Mouse (Mus musculus): ENCODE data around the gene Misp.

Misp gene

DNA sequence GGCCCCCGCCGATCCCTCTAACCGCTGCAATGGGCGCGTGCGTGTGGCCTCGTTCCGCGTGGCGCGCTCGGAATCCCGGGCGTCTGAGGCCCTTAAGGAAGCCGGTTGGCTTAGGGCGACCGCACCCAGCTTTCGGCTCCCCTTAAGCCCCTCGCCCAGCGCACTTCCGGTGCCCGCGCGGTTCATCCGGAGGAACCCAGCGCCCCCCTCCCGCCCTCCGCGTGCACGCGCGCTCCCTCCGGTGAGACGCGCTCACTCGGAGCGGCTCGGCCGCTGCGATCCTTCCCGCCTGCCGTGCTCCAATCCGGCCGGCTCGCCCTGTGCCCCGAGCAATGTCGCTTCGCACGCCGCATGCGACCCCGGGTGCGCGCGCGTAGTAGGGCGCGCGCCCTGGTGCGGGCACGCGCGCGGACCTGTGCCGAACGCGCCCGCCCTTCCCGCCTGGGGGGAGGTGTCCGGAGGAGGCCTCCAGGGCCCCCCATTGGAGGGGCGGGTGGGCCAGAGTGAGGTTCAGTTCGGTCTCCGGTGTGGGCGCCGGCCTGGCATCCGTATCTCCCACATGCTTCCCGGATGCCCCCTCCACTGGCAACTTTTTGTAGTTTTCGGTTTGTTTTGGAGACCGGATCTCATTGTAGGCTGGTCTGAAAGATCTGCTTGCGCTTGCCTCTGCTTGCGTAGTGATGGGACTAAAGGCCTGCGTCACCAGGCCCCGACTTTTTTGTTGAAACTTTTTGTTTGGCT is 34.2 kb downstream of the Misp start:
- DNase-seq (ENCODE audit: low read depth, low spot score) = peak; percentile 57

DNA sequence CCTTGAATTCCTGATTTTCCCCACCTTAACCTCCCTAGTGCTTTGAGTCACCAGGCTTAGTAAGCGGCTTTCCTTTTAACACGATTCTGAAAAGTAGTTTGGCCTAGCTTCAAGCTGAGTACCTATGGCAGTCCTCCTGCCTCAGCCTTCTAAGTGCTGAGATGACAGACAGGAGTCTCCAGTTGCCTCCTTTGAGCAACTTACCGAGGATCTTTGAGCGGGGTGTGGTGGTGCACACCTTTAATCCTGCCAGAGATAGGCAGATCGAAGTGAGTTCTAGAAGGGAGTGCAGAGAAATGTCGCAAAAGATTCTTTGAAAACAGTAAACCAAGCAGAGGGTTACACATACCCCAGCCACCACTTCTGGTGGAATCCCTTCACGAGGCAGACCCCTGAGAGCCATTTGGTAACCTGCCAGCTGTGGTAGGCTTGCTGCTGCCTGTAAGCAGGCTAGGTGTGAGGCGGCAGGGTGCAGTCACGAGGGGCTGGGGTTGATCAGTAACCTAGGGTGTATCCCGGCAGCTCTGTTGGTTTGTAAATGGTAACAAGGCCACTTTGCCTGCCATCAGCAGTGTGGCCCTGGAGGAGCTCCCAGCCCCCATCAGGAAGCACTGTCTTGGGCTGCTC is 34.9 kb downstream of the Misp start:
- DNase-seq (ENCODE audit: low read depth, low spot score) = no peak

DNA sequence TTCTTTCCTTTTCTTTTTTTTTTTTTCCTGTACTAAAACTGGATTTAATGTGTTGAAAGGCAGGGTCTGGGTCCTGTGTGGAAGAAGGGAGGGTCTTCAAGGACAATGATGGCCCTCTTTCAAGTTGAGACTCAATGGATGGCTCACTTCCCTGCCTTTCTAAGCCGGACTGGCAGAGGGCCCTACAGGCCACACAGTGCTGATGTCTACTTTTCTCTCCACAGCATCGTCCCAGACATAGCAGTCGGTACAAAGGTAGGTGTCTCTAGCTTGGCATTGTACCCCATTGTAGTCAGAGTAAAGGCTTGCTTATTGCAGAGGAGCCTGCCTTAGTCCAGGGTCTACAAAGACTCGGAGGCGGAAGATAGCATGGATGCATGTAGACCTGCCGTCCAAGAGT is 35.5 kb downstream of the Misp start:
- DNase-seq (ENCODE audit: low read depth, low spot score) = no peak

DNA sequence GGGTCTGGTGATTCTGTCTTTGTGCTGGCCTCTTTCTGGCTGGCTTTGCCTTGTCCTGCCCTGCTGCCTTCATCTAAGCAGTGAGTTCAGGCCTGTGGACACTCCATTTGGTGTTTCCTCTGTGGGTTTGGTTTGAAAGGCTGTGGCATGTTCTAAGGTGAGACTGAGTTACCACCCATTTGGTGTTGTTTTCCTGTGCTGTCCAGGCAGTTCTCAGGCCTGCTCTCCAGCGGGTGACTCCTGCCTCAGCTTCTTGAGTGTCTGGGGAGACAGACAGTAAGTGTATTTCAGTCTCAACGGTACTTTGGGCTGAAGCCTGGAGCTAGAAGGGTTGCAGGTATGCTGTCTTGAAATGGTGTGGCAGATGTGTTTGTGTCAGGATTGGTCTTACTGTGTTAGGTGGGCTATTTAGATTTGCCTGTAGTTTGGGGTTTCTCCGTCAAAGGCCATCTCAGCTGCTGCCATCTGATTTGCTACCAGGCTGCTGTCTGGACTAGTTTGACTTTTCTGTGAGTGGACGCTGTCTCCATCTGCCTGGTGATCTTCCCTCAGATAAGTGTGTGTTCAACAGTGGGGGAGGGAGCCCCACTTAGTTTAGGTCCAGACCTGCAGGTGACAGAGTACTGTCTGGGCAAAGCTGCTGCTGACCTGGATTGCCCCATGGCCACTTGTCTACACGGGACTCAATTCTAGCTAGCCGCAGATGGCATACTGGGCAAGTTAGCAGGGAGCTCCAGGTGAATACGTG is 36.1 kb downstream of the Misp start:
- DNase-seq (ENCODE audit: low read depth, low spot score) = no peak

DNA sequence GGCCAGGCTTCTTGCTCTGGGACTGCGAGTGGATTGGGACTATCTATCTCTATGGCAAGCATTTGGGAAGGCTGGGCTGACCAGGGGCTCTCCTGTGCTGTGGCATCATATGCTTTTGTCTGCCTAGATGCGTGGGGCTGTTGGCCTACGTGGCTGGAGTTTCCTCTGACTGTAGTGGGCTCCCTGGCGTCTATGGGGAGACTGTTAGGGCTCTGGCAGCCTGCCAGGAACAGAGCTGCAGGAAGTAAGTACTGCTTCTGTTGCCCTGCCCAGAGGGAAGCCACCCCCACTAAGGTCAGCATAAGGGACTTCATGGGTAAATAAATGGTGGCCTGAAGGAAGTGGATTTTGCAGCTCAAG is 36.6 kb downstream of the Misp start:
- DNase-seq (ENCODE audit: low read depth, low spot score) = no peak

DNA sequence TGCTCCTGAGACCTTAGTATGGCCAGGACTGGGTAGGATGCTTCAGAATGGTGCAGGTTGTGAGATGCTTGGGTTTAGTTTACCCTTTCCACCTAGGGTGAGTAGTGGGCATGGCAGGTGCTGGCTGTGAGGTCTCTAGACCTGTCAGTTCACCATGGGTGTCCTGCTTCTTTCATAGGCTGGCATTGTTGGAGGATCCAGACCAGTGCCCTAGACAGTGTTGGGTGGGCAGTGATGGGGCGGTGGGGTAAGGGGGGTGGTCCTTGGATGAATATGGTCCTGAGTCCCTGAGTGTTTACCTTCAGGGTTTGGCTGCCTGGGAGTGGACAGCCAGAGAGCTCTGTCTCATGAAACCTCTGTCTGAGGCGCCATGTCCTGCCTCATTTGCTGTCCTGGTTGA is 37.1 kb downstream of the Misp start:
- DNase-seq (ENCODE audit: low read depth, low spot score) = no peak

DNA sequence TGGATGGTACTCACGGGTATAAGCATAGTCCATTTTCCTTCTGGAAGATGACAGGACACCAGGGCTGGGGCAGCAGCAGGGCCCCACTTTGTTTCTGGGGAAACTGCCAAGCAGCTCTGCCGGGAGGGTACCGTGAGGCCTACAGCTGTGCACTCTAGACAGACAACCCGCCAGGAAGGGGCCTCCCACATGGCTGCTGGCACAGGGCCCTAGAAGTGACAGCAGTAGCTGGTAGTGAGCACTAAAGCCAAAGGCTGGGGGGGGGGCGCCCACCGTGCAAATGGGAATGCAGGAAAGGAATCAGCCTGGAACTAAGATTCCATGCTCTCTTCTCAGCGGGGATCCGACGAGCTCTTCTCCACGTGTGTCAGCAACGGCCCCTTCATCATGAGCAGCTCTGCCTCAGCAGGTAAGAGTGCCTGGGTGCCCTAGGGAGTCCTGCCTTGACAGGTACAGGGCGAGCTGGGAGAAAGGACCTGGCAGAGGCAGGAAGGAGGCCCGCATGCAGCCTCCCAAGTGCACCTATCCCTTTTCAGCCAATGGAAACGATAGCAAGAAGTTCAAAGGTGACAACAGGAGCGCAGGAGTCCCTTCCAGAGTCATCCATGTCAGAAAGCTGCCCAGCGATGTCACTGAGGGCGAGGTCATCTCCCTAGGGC is 37.8 kb downstream of the Misp start:
- DNase-seq (ENCODE audit: low read depth, low spot score) = no peak

DNA sequence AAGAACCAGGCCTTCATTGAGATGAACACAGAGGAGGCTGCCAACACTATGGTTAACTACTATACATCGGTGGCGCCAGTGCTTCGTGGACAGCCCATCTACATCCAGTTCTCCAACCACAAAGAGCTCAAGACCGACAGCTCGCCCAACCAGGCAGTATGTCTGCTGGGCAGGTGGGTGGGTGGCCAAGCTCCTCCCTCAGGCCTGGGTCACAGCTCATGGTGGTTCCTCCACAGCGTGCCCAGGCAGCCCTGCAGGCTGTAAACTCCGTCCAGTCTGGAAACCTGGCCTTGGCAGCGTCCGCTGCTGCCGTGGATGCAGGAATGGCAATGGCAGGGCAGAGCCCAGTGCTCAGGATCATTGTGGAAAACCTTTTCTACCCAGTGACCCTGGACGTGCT is 38.3 kb downstream of the Misp start:
- no peak for DNase-seq (ENCODE audit: low read depth, low spot score)

DNA sequence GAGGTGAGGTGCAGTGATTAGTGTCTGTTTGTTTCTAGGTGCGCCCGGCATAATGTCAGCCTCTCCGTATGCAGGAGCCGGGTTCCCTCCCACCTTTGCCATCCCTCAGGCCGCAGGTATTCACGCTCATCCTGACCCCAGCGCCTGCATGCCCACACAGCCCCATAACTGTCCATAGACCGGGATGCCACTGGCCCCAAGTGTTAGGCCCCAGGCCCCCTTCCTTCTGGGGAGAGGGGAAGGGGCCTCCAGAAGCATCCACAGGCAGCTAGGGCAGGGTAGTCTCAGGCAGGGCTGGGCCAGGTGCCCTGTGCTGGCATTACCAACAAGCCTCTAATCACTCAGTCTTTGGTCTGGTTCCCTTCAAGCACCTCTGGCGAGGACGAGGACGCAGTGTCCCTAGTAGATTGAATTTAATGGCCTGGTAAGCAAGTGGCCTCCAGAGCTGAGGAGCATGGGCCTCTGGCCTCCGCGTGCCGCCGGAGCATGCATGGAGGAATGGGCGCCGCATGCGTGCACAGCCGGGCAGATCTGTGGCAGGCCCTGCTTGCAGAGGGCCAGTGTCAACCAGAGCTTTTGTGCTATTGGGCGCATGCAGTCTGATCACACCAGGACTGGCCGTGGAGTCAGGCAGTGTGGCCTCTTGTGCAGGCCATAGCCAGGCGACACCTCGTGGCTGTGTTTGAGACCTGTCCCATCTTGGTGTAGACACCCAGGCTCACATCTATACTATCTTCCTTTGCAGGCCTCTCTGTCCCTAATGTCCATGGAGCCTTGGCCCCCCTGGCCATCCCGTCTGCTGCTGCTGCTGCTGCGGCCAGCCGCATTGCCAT is 39.5 kb downstream of the Misp start:
- DNase-seq (ENCODE audit: low read depth, low spot score) = no peak

DNA sequence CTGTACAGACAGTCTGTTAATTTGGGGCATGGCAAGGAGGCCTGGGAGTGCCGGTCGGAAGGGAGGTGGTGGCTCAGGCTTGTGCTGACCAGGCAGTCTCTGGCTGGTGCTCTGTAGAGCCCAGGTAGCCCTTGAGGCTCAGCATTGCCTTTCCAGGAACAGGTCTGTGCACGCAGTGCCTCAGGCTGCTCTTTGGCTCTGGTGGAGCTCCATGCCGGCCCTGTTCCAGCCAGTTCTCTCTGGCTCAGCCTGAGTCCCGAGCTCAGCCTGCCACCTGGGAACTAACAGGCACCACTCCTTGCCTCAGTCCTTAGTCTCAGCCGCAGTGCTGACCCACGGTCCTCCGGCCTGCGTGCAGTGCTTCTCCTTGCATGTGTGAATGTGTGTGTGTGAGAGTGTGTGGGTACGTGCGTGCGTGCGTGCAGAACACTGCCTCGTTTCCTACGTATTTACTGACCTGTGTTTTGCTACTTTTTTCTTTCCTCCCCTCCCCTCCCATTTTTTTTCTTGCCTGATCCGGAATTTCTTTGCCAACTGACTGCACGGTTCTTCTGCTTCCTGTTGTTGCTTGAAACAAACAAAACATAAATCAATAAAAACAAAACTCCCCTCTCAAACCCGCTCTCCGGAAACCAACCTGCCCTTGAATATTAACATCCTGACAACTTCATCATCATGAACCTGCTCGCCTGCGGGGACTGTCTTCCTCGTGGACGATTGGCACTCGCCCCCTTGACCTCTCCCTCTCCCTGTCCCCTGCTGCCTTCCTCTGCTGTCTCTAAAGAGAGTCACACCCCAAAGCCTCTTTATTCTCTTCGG is 40.6 kb downstream of the Misp start:
- no peak for DNase-seq (ENCODE audit: low read depth, low spot score)

DNA sequence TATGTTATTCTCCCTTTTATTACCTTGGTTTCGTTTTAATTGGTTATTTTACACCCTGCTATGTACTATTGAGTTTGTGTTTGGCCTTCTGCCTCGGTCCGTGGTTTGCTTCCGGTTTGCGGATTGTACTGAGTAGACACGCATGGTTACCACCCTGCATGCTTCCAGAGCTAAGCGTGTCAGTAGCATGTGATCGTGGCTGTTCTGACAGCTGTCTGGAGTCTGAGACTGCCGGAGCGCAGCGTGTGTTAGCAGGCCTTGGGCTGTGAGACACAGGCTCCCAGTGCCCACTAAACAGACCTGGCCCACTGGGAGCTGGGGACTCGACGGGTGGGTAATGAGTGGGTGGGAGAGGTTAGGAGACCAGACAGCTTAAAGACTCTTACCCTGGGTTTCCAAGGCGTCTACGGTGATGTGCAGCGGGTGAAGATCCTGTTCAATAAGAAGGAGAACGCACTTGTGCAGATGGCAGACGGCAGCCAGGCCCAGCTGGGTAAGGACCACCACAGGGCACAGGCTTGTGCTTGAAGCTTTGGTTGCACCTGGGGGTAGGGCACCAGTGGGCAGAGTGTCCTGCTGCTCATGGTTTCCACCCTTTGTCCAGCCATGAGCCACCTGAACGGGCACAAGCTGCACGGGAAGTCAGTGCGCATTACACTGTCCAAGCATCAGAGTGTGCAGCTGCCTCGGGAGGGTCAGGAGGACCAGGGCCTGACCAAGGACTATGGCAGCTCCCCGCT is 41.4 kb downstream of the Misp start:
- DNase-seq (ENCODE audit: low read depth, low spot score) = no peak

DNA sequence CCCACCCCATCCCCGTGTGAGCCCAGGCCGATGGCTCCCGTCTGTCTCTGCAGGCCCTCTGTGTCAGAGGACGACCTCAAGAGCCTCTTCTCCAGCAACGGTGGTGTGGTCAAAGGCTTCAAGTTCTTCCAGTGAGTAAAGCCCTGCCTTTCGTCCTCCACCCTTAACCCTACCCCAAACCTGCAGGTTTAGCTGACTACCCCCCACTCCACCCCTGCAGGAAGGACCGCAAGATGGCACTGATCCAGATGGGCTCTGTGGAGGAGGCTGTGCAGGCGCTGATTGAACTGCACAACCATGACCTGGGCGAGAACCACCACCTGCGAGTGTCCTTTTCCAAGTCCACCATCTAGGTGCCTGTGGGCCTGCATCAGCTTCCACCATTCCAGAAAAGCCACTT is 42.1 kb downstream of the Misp start:
- DNase-seq (ENCODE audit: low read depth, low spot score) = no peak

DNA sequence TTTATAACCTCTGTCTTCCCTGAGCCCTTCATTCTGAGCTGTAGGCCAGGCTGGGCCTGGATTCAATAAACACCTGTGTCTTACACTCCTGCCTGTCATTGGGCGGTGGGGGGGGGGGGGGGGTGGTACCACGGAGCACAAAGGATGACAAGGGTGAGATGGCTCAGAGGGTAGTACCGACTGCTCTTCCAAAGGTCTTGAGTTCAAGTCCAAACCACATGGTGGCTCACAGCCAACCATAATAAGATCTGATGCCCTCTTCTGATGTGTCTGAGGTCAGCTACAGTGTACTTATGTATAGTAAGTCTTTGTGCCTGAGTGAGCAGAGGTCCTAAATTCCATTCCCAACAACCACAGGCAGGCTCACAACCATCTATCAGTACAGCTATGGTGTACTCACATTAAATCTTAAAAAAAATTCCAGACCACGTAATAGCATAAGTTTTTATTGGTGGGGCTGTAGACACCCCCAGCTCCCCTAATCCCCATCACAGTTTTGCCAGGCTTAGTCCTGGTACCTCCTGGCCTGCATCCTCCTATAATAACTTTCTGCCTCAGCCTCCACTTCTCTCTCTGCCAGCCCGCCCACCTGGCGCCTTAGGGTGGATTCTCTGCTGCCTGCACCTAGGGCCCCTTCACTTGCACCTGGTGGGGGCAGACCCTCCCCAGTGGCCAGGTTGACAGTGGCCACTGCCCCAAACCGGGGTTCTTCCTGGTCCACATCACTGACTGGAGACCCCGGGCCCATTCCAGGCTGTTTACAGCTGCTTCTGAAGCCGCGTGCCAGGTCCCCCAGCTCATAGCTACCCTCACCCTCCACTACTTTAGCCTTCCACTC is 43.8 kb downstream of the Misp start:
- no peak for DNase-seq (ENCODE audit: low read depth, low spot score)

DNA sequence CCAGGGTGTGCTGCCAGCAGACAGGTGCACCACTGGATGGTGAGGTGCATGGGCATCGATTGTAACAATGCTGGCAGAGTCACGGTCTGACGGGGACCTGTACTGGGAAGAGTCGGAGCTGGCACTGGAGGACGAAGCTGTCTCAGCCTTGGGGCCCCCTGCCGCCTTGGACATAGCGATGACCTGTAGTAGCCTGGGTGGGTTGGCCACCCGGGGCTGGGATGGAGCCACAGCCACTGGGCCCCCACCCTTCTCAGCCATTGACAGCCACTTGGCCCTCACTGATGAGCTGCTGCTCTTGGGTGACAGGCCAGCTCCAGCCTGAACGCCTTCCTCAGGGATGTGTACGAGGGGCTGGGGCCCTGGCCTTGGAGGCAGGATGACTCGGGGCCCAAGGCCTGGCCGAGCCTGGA is 44.4 kb downstream of the Misp start:
- no peak for DNase-seq (ENCODE audit: low read depth, low spot score)

DNA sequence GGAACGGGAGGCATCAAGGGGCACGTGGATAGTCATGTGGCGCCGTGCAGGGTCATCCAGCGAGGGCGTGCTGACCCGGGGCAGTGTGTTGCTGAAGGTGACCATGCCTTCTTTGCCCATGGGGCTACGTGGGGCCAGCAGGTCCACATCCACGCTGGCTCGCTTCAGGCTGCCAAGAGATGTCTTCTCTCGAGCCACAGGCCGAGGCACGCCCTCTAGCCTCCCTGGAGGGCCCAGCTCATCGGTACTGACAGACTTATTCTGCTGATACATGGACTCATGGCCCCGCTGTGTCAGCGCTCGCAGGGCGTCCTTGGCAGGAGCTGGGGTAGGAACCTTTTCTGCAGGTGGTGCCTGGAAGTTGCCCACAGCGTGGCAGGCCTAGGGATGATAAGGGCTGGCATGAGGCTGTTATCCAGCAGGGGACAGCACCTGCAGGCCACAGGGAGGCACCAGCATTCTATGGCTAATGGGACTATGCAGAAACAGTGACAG is 45.1 kb downstream of the Misp start:
- DNase-seq (ENCODE audit: low read depth, low spot score) = no peak

DNA sequence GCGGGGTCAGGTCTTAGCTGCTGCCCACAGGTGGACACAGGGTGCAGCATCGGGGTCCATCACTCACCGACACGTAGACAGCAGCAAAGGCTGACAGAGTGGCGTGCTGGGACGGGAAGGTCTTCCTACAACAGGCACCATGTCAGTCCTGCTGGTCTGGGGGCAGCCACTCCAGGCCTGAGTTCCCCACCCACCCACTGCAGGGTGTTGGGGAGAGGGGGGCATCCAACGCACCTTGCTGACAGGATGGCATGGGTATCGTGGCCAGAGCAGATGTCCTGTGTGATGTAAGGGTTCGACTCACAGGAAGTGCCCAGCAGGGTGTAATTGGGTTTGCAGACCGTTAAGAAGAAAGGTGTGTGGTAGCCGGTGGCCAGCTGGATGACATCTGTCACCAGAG is 45.8 kb downstream of the Misp start:
- DNase-seq (ENCODE audit: low read depth, low spot score) = no peak

DNA sequence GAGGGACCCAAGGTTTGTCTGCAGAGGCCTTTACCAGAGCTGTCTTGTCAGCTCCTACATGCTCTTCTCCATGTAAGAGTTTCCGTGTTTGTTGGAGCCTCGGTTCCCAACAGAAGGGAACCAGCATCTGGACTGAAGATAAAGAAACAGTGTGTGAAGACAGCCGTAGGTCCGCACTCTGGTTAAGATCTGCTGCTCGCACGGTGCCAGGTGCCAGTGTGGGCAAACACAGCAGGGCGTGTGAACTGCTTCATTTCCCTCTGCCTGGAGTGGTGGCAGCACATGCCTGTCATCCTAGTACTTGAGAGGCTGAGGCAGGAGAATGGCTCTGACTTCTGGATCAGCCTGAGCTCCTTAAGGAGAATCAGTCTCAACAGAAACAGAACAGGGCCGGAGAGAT is 51.1 kb downstream of the Misp start:
- DNase-seq (ENCODE audit: low read depth, low spot score) = no peak

DNA sequence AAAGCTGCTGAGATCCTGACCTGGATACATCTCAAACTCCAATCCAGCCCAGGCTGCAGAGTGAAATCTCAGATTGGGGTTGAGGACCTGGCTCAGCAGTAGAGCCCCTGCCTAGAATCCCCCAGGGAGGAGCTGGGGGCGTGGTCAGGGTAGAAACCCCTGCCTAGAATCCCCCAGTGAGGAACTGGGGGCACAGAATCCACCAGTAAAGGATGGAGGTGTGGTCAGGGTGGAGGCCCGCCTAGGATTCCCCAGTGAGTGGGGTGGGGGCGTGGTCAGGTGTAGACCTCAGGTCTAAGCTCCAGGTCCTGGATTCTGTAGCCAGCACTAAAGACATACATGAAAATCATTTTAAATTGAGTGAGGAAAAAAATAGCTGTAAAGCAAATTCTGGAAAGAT is 52.1 kb downstream of the Misp start:
- DNase-seq (ENCODE audit: low read depth, low spot score) = no peak

DNA sequence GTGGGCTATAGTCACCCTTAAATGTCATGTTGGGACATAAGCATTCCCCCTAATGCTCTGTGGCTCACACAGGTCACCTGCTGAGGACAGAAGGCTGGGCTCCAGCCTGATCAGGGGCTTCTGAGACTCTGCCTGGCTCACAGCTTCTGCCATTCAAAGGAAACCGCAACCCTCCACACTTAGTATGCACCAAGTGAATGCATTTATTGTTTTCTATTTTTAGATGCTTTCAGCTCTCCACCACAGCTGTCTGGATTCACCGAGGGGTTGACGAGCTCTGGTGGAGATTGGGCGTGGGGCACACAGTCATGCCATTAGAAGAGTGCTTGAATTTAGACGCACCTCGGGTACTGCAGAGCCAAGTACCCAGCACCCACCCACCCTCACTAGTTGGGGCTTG is 52.5 kb downstream of the Misp start:
- DNase-seq (ENCODE audit: low read depth, low spot score) = no peak
